Mouse (Mus musculus) embryonic facial prominence, embryonic 10.5 days (tissue): ENCODE results near the gene Zfp366. TPM values are rescaled to one million over a fixed set of nuclear protein-coding genes. Genes with fewer than 3 reads are reported as not detected.

Experiments
- DNase-seq: peaks from one replicate; pipeline ENCODE4 v3.0.0-alpha.2; 2017; ENCODE audit warnings: low spot score
- H3K27ac ChIP-seq: fragments of 300-500 bp; sonication (generic); replicated peaks from 2 replicates; pipeline ENCODE4 v1.5.1; 2016; ENCODE audit warnings: mild to moderate bottlenecking
- H3K27me3 ChIP-seq: fragments of 300-500 bp; sonication (generic); replicated peaks from 2 replicates; pipeline ENCODE4 v1.6.1; 2016; ENCODE audit warnings: low read depth, mild to moderate bottlenecking; ENCODE audit not compliant: poor library complexity, severe bottlenecking
- H3K36me3 ChIP-seq: fragments of 300-500 bp; sonication (generic); replicated peaks from 2 replicates; pipeline ENCODE4 v1.6.1; 2016; ENCODE audit warnings: mild to moderate bottlenecking, moderate library complexity
- H3K4me1 ChIP-seq: fragments of 300-500 bp; sonication (generic); 2 replicates; pipeline ENCODE4 v1.6.1; 2016
- H3K4me3 ChIP-seq: fragments of 300-500 bp; sonication (generic); 2 replicates; pipeline ENCODE4 v1.5.1; 2016; ENCODE audit warnings: mild to moderate bottlenecking, moderate library complexity
- H3K9me3 ChIP-seq: fragments of 300-500 bp; sonication (generic); 2 replicates; pipeline ENCODE4 v1.6.1; 2016; ENCODE audit warnings: mild to moderate bottlenecking
- WGBS: fragments of 180-500 bp; shearing (Covaris S2); methylation state at CpG from one replicate; pipeline ENCODE4 v1.1.7; 2016; 5-methylcytosine and 5-hydroxymethylcytosine counted together
- polyA plus RNA-seq: library from polyadenylated mRNA; unstranded; fragments of >200 nt; fragmentation: Nextera tagmentation; extraction: Ambion mirVana; gene quantifications from 2 replicates; pipeline ENCODE4 v1.2.1, GENCODE M21; 2016

The Zfp366 gene
- polyA plus RNA-seq, 1 experiment from 2014 or later: 0.56 TPM

GRCm38 (mm10) chr13:99244896-99245295 is 60.3 kb downstream of the Zfp366 start:
- WGBS: 45% methylated on average over 3 of the region's 3 CpGs
- no peaks in the 10 kb centered on the region for H3K36me3 ChIP-seq
- no peak overlapping the region for H3K4me3 ChIP-seq
- no peaks in the 10 kb centered on the region for H3K9me3 ChIP-seq
- peaks cover 19% of the 10 kb centered on the region for H3K4me1 ChIP-seq
- no peak for DNase-seq
- H3K27ac ChIP-seq: no peak overlapping the region
- H3K27me3 ChIP-seq: no peaks in the 10 kb centered on the region; the same call in 1 of the 2 replicates

DNA sequence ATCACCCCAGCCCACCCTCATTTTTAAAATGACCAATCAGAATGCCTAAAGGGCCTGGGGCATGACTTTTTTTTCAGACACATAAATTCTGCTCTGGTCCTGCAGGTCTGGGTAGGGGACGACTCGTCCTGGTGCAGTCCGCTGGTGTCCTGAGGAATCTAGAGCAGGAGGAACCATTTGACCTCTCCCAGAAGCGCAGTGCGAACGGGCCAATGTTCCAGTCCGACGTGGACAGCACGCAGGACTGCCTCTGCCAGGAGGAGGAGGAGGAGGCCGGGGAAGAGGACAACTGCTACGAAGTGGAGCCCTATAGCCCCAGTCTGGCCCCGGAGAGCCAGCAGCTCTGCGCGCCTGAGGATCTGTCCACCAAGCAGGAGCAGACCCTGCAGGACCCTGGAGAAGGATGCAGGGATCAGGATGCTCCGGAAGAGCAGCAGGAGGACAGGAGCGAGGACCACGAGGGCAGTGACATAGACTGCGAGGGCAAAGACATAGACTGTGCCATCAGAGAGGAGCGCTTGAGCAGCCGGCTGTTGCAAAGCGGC is 61.4 kb downstream of the Zfp366 start:
- no peak for DNase-seq
- Histone ChIP-seq H3K4me1 (peaks cover 11% of the 10 kb centered on the region; the same call in 1 of the 2 replicates), H3K9me3 (no peaks in the 10 kb centered on the region), H3K4me3 (no peak overlapping the region), H3K27ac (no peak overlapping the region), H3K27me3 (no peaks in the 10 kb centered on the region; the same call in 1 of the 2 replicates), H3K36me3 (no peaks in the 10 kb centered on the region)
- 87% methylated on average over 21 of the region's 21 CpGs for WGBS

DNA sequence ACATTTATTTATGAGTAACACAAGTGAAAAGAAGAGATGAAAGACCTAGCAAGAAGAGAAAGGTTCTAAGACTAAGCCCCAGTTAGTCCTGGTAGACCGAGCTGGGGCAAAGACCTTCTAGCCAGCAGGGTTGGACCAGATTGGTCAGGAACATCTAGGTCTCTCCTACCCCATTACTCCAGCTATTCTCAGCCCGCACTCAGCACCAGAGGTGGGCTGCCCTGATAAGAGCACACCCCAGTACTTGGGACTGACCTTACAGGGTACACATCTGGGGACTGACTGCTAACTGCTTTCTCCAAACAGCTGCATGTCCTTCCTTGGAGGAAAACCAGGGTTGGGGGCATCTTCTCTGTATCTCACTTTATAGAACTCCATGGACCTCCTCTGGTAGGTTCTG is 66.2 kb downstream of the Zfp366 start:
- H3K4me1 ChIP-seq: peaks cover 14% of the 10 kb centered on the region
- whole genome bisulfite sequencing: 88% methylated on average over 2 of the region's 2 CpGs

DNA sequence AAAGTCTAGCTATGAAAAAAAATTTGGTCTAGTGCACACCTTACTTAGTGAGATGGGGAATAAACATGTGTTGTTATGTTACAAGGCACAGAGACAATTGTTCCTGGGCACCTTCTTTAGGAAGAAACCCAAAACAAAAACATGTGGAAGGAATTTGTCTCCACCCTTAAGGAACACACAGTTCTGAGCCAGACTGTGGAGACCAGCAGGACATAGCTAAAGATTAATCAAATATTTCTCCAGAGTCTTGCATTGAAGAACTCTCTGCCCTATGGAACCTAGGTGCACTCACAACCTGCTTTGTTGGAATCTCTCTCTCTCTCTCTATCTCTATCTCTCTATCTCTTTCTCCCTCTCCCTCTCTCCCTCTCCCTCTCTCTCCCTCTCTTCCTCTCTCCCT is 69.6 kb downstream of the Zfp366 start:
- Histone ChIP-seq H3K9me3 (peaks cover 5% of the 10 kb centered on the region; the same call in 1 of the 2 replicates), H3K4me3 (no peak overlapping the region), H3K27ac (no peak overlapping the region), H3K27me3 (no peaks in the 10 kb centered on the region), H3K4me1 (peaks cover 11% of the 10 kb centered on the region), H3K36me3 (no peaks in the 10 kb centered on the region)
- no peak for DNase-seq

More for the DNA sequence above, 66.2 kb downstream of the Zfp366 start:
- no peak overlapping the region for H3K27ac ChIP-seq
- no peaks in the 10 kb centered on the region for H3K36me3 ChIP-seq
- no peak overlapping the region for H3K4me3 ChIP-seq
- peaks cover 5% of the 10 kb centered on the region; the same call in 1 of the 2 replicates for H3K9me3 ChIP-seq
- H3K27me3 ChIP-seq: no peaks in the 10 kb centered on the region
- no peak for DNase-seq

DNA sequence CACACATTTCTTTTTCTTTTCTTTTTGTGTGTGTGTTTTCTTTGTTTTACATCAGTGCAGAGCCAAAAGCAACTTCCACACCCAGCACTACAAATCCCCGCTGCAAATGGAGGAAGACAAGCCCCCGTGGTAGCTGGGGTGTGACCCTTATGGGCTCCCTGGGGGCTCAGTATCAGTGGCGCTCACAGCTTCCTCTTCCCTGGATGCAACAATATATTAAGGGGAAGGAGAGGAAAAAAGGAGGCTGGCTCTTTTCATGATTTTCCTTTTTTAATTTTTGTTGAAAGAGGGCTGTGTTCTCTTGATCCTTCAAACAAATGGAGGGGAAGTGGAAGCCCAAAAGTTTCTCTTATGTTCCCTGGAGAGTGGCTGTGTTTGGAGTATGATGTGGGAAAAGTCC is 70.2 kb downstream of the Zfp366 start:
- no peak overlapping the region for H3K4me3 ChIP-seq
- no peaks in the 10 kb centered on the region for H3K36me3 ChIP-seq
- no peaks in the 10 kb centered on the region for H3K27me3 ChIP-seq
- no peak overlapping the region for H3K27ac ChIP-seq
- 46% methylated on average over 3 of the region's 3 CpGs for WGBS
- H3K4me1 ChIP-seq: peaks cover 11% of the 10 kb centered on the region
- DNase-seq: no peak
- H3K9me3 ChIP-seq: peaks cover 5% of the 10 kb centered on the region; the same call in 1 of the 2 replicates

DNA sequence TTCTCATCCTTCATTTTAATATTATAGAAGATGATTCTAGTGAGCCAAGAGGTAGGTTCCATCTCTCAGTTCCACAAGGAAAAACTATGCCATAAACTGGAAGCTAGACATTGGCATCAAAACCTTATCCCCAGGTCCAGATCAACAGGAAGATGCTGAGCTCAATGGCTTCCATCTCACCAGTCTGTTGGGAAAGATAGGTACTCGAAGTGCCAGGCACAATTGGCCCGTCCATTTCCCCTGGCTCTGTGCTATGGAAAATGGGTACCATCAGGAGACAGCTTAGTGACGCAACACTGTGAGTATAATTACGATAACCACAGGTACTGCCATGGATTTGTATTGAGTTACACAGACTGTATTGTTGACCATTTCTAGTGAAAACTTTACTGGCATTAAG is 72.3 kb downstream of the Zfp366 start:
- H3K9me3 ChIP-seq: peaks cover 5% of the 10 kb centered on the region; the same call in 1 of the 2 replicates
- WGBS: 91% methylated on average over 4 of the region's 4 CpGs
- H3K27me3 ChIP-seq: no peaks in the 10 kb centered on the region
- H3K4me1 ChIP-seq: peaks cover 11% of the 10 kb centered on the region
- H3K36me3 ChIP-seq: no peaks in the 10 kb centered on the region
- H3K4me3 ChIP-seq: no peak overlapping the region
- no peak for DNase-seq
- H3K27ac ChIP-seq: no peak overlapping the region

- H3K4me3 ChIP-seq: no peak overlapping the region
- 92% methylated on average over 3 of the region's 3 CpGs for WGBS
- H3K36me3 ChIP-seq: no peaks in the 10 kb centered on the region
- DNase-seq: no peak
- peaks cover 11% of the 10 kb centered on the region for H3K4me1 ChIP-seq
- no peaks in the 10 kb centered on the region for H3K9me3 ChIP-seq
- no peak overlapping the region for H3K27ac ChIP-seq
- no peaks in the 10 kb centered on the region for H3K27me3 ChIP-seq
These were observed 74.1 kb downstream of the Zfp366 start for GRCm38 (mm10) chr13:99258677-99259076.

- Histone ChIP-seq H3K4me3 (no peak overlapping the region), H3K27me3 (no peaks in the 10 kb centered on the region), H3K9me3 (no peaks in the 10 kb centered on the region), H3K4me1 (peaks cover 7% of the 10 kb centered on the region), H3K36me3 (no peaks in the 10 kb centered on the region), H3K27ac (no peak overlapping the region)
- no peak for DNase-seq
- WGBS: 81% methylated on average over 15 of the region's 15 CpGs
These were observed 75.0 kb downstream of the Zfp366 start for GRCm38 (mm10) chr13:99259502-99260174.

DNA sequence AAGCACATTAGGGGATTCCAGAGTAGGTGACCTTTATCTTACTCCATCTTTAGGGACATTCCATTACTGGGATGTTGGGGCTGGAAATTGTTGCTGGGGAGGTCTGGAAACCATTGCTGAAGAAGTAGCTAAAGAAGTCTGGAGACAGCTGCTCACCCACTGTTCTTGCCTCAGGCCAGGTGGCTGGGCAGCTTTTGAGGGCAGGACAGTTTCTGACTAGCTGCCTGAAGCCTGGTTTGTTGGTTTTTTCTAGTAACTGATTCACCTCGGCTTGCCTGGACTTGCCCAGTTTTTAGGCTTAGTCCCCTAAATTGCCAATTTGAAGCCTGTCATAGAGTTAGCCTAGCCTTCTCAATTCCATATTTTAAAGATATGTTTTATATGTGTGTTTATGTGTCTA is 77.8 kb downstream of the Zfp366 start:
- WGBS: 65% methylated on average over 1 of the region's 1 CpGs

DNA sequence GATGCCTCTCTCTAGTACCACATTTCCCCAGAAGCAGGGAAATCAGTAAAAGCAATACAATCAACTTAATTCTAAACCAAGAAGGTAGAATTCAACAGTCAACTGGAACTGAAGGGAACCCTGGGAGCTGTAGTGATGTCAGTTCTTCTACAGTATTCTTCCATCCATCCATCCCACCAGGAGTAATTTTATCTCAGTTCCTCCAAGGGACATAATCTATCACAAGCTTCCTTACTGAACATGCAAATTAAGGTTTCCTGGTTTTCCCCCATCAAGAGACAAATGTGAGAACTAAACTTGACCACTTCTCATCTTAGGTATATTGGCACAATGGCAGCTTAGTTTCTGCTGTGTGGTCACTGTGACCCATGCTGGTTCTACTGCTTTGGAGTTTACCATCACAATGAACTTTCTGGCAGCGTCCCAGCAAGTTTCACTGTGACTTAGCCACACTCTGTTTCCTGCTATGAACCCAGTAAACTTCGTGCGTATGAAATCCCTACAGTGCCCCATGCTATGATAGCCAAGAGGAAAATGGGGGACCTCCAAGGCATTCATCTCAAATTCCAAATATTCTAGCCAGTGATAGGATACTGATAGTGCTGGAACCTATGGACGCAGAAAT is 78.6 kb downstream of the Zfp366 start:
- Histone ChIP-seq H3K4me3 (no peak overlapping the region), H3K4me1 (no peaks in the 10 kb centered on the region), H3K27me3 (no peaks in the 10 kb centered on the region), H3K9me3 (no peaks in the 10 kb centered on the region), H3K27ac (no peak overlapping the region), H3K36me3 (no peaks in the 10 kb centered on the region)
- 86% methylated on average over 4 of the region's 4 CpGs for WGBS
- DNase-seq: no peak

More for the DNA sequence above, 77.8 kb downstream of the Zfp366 start:
- Histone ChIP-seq H3K9me3 (no peaks in the 10 kb centered on the region), H3K27ac (no peak overlapping the region), H3K36me3 (no peaks in the 10 kb centered on the region), H3K4me3 (no peak overlapping the region), H3K27me3 (no peaks in the 10 kb centered on the region), H3K4me1 (no peaks in the 10 kb centered on the region)
- no peak for DNase-seq

- H3K4me3 ChIP-seq: no peak overlapping the region
- no peak overlapping the region for H3K27ac ChIP-seq
- no peak for DNase-seq
- H3K27me3 ChIP-seq: no peaks in the 10 kb centered on the region
- H3K9me3 ChIP-seq: no peaks in the 10 kb centered on the region
- H3K4me1 ChIP-seq: no peaks in the 10 kb centered on the region
- H3K36me3 ChIP-seq: no peaks in the 10 kb centered on the region
- WGBS: 84% methylated on average over 6 of the region's 6 CpGs
These were observed 79.9 kb downstream of the Zfp366 start for GRCm38 (mm10) chr13:99264483-99264882.

DNA sequence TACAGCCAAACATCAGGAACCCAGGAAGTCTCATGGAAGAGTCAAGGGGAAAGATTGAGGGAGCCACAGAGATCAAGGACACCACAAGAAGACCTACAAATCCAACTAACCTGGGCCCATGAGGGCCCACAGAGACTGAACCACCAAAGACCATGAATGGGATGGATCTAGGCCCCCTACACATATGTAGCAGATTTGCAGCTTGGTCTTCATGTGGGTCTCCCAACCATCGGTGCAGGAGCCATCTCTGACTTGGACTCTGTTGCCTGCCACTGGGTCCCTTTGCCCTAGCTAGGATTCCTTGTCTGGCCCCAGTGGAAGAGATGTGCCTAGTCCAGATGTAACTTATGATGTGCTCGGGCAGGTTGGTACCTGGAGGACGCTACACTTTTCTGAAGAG is 87.4 kb downstream of the Zfp366 start:
- Histone ChIP-seq H3K36me3 (no peaks in the 10 kb centered on the region), H3K9me3 (peaks cover 4% of the 10 kb centered on the region; the same call in 1 of the 2 replicates), H3K27ac (no peak overlapping the region), H3K4me1 (no peaks in the 10 kb centered on the region), H3K4me3 (no peak overlapping the region), H3K27me3 (no peaks in the 10 kb centered on the region)
- DNase-seq: no peak
- 92% methylated on average over 3 of the region's 3 CpGs for WGBS

DNA sequence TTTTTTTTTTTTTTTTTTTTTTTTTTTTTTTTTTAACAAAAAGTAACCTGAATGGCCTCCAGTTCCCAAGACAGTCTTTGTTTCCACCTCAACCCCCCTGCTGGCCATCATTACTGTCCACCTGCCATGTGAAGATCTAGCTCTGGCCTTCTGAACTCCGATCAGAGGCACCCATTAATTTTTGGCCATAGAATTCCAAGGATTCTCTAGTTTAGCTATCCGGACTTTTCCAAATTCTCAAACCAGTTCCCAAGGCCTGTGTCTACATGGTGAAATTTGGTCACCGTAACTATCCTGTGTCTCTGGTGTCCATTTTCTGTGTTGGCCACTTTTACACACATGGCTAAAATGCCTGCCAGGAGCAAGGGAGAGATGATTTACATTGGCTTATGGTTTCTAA is 92.9 kb downstream of the Zfp366 start:
- no peaks in the 10 kb centered on the region for H3K36me3 ChIP-seq
- H3K27ac ChIP-seq: no peak overlapping the region
- peaks cover 3% of the 10 kb centered on the region; the same call in 1 of the 2 replicates for H3K9me3 ChIP-seq
- no peaks in the 10 kb centered on the region for H3K27me3 ChIP-seq
- no peak overlapping the region for H3K4me3 ChIP-seq
- H3K4me1 ChIP-seq: 0 out of 2 replicates have a peak, but pooled peaks cover 3% of the 10 kb centered on the region
- DNase-seq: no peak
- WGBS: 97% methylated on average over 3 of the region's 3 CpGs
